Mouse (Mus musculus): Measurements from ENCODE around the gene Crb1.
A peak's percentile ranks its signal among the peaks of the same experiment; 100 is the strongest.
"Not testable (repeated sequence)": the region's sequence is repeated elsewhere in the genome, so short reads cannot be mapped to it uniquely, and the experiment has no call there.

The Crb1 gene

DNA sequence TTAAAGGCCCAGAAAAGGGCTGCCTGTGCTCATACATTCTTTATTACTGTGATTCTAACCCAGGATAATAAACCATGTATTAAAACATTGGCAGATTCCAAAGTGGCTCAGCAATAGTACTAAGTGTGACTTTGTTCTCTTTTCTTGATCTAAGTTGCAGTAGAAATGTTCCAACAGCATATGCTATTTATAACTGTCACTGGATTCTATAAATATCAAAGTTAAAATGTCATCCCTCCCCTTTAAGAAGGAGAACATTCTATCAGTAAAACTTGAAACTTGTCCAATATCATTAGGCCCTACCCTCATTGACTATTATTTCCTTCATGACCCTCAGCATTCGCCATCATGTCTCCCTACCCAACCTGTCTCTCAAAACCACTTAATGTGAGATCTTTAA lies 48.1 kb downstream of the Crb1 start:
- DNase-seq (ENCODE audit: low spot score) = no peak

DNA sequence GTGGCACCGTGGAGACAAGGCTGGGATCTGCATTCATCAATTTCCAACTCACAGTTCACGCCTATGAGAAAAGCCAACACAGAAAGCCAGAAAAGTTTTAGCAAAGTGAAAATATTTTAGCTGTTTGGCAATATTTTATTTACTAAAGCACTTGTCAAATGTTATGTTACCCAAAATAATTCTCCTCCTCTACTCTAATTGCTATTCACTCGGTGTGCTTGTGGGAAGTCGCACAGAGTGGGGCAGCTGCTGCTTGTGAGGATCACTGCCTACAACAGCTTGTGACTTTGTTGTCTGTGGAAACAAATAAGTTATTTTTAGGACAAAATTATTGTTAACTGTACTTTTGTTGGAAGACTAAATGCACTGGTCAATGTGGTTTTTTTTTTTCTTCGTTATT lies 48.6 kb downstream of the Crb1 start:
- DNase-seq (ENCODE audit: low spot score) = no peak

GRCm38 (mm10) chr1:139325378-139325777 lies 51.5 kb downstream of the Crb1 start:
- no peak for DNase-seq (ENCODE audit: low spot score)

DNA sequence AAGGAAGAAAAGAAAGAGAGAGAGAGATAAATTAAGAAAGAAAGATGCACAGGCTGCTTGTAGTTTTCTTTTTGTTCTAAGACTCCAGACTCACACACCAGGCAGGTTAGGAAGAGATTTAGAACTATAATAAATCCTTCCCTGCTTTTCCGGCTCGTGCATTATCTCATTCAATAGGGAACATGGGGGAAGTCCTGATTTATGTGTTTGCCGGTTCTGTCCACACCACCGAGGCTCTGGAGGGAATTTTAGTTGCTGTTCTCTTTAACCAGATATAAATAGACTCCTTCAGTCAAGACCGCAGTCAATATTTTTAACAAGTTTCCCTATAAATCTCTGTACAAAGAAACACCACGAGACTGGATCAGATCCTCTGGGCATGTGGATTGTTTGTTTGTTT lies 57.1 kb downstream of the Crb1 start:
- DNase-seq (ENCODE audit: low spot score) = peak; percentile 3

DNA sequence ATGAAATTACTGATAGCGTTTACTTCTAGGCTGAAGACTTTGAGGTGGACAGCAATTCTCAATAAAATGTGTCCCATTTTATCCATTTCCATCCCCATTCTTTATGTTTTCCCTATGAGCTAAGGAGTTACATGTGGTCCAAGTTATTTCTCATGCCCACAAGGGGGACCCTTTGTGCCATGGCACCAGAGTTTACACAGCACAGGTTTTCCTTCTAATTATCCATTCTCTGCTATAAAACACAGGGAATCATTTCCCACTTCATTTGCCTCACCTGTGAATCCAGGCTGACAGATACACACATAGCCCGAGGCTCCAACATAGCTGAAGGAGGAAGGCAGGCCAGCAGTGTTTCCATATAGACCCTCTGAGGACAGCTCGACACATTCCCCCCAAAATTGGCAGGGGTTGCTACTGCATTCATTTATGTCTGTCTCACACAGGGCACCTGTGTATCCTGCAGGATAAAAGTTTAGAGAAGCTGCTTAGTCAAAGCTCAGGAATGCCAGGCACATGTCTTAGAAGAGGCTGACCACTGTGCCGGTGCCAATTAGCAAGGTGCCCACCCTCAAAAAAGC lies 62.5 kb downstream of the Crb1 start:
- DNase-seq (ENCODE audit: low spot score) = peak; percentile 25

- no peak for DNase-seq (ENCODE audit: low spot score)
Observed at GRCm38 (mm10) chr1:139308915-139309314, 68.0 kb downstream of the Crb1 start.

DNA sequence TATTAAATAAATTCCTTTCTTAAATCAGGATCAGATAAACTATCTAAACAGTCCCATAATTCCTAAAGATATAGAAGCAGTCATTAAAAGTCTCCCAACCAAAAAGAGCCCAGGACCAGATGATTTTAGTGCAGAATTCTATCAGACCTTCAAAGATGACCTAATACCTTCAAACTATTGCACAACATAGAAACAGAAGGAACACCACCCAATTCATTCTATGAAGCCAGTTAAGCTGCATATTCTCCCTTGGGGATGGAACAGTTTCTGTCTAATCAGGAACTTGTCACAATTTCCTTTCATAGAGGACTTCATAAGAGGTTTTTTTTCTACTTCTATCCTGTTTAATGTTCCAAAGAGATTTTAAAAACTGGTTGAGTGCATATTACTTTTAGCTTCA lies 74.4 kb downstream of the Crb1 start:
- DNase-seq (ENCODE audit: low spot score) = not testable (repeated sequence)

DNA sequence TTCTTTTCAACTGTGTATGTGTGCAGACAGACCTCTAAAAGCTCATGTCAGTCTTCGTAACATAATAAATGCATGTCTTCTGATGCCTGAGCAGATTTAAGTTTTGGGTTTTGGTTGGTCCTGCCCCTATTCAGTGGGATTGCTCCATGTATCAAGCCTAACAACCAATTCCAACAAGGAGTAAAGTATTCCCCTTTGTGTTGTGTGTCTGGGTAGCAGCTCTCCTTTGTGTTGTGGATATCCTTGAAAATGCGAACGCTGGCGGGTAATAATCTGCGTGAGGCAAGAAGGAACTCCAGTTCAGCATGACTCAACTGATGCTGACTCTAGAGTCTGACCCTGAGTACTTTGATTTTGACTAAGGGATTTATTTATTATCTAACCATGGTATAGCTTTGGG lies 75.1 kb downstream of the Crb1 start:
- DNase-seq (ENCODE audit: low spot score) = peak; percentile 4

DNA sequence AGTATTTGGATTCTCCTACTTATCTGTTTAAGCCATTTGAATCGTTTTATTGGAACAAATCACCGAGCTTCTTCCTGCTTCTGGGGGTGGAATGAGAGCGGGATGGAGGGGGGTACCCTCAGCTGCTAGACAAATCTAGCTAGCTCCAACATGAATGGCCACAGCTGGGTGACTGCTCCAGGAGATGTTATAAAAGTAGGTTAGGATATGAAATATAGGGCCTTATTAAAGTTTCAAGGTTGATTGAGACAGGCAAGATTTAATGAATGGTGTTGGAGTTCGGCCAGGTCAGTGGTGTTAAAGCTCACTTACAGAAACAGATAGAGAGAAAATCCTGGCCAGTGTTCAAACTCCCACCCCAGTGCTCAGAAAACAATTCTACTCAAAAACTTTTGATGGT lies 84.9 kb downstream of the Crb1 start:
- DNase-seq (ENCODE audit: low spot score) = no peak

- DNase-seq (ENCODE audit: low spot score) = peak; percentile 50
Observed at GRCm38 (mm10) chr1:139291593-139291992, 85.3 kb downstream of the Crb1 start.

- peak; percentile 3 for DNase-seq (ENCODE audit: low spot score)
Observed at GRCm38 (mm10) chr1:139276619-139277320, 100.1 kb downstream of the Crb1 start.

GRCm38 (mm10) chr1:139267844-139268243 lies 109.1 kb downstream of the Crb1 start:
- DNase-seq (ENCODE audit: low spot score) = peak; percentile 88

DNA sequence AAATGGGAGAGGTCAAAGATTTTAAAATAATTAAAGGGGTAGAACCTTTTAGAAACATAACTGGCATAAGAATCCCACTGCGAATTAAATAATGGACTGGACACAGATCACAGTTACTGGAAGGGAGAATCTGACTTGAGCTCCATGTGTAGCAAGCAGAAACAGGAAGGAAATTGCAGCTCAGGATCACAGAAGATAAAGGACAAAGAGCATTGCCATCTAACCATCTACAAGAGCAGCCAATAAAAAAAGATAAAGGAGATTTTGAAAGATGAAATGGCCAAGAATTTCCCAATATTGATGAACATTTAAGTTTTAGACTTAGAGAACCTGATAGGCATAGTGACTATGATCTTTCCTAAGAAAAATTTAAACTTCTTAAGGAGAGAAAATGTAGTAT lies 112.7 kb downstream of the Crb1 start:
- no peak for DNase-seq (ENCODE audit: low spot score)

- no peak for DNase-seq (ENCODE audit: low spot score)
Observed at GRCm38 (mm10) chr1:139263158-139263557, 113.7 kb downstream of the Crb1 start.

DNA sequence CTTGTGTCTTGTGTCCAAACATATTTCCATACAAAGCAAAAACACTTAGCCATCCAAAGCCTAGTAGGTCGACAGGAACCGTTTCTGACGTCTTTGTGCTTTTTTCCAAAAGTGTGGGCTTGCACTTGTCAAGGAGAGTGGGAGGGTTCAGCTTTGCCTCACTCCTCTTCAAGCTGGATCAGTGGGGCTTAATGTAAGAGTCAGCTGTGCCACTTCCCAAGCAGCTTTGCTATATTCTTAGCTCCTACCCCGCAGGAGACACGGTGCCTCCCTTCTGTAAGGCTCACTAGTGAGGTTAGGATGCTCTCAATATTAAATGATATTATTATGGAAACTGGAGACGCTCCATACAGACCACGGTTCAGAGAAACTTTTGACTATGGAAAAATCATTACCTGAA lies 121.3 kb downstream of the Crb1 start:
- DNase-seq (ENCODE audit: low spot score) = no peak

- DNase-seq (ENCODE audit: low spot score) = no peak
Observed at GRCm38 (mm10) chr1:139252041-139252440, 124.9 kb downstream of the Crb1 start.

GRCm38 (mm10) chr1:139249159-139249558 lies 127.7 kb downstream of the Crb1 start:
- no peak for DNase-seq (ENCODE audit: low spot score)

DNA sequence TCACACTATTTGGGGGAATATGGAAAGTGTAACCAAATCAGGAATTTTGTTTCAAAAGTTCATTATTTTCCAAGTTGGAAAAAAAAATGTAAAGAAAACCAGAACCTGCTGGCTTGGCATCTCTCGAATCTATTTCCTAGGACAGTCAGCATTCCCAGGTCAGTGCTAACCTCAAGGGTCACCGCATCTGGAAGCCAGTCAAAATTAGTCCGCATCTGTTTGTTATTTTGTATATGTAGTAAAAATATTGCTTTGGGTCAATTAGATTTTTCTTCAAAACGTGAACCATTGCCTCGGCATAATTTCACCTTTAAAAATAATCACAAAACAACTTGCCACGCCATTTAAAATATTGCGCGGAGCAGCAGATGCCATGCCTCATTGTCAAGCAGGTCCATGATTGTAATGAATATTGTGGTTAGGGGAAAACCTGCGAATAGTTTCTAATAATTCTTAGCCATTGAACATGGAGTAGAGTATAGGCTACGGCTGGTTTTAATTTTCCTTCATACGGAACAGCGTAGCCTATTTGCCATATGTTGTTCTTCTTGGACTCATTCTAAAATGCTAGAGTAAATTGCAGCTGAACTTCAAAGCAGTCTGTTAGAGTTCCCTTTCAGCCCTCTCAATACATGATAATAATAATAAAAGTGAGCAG lies 130.0 kb downstream of the Crb1 start:
- peak; percentile 21 for DNase-seq (ENCODE audit: low spot score)

GRCm38 (mm10) chr1:139236794-139237193 lies 140.1 kb downstream of the Crb1 start:
- DNase-seq (ENCODE audit: low spot score) = no peak

DNA sequence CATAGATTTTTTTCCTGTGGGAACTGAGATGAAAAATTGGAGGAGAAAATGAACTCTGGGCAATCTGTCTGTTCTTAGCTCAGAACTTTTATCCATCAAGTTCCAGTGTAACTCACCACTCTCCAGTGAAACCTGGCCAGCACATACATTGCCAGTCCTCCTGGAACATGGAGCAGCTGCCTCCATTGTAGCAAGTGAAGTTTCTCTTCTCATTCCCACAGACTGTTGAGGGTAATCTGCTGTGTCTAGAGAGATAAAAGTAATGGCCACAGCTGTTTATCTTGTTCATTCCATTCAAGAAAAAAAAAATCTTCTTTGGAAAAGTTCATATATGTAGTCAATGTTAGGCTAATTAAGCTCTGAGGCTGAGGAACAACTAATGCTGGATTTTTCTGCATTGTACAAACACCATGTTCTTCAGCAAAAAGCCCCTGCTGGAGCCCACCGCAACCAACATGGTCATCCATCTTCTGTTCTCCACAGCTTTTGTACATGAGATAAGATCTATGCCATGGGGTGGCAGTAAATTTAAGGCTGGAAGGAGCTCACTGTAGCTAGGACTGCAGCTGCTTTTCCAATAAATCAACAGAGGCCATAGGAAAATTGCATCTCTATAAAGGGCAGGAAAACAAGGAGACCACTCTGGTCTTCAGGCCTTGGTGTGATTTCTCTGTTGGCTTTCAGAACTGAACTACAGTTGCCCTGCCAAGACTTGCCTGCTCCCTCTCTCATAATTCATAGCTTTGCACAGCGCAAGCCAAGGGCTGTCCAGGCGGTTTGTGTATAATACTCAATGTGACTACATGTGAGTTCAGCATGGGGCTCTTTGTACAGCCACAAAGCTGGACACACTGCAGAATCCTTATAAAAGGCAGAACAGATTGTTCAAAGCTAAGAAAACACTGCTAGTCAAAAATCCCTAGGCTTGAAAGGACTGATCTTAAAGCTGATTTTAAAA lies 142.0 kb downstream of the Crb1 start:
- DNase-seq (ENCODE audit: low spot score) = no peak

GRCm38 (mm10) chr1:139232636-139233035 lies 144.3 kb downstream of the Crb1 start:
- DNase-seq (ENCODE audit: low spot score) = no peak

GRCm38 (mm10) chr1:139224309-139224949 lies 152.5 kb downstream of the Crb1 start:
- DNase-seq (ENCODE audit: low spot score) = no peak

Measured in embryo, embryonic 10.5 days (tissue).